Mouse (Mus musculus): ENCODE measurements around the gene Zfp358. TPM values are rescaled to one million over a fixed set of nuclear protein-coding genes. Genes with fewer than 3 reads are reported as not detected.

Gene Zfp358
- polyA plus RNA-seq, 1 experiment from 2014 or later: 41.8 TPM

GRCm38 (mm10) chr8:3468838-3469237 lies 24.1 kb upstream of the Zfp358 start:
- no peaks in the 10 kb centered on the region for H3K27me3 ChIP-seq (ENCODE audit: control insufficient read depth, insufficient read depth, low read depth, low read length)
- H3K9me3 ChIP-seq (ENCODE audit: control insufficient read depth, low read length): no peaks in the 10 kb centered on the region
- no peak for ATAC-seq (ENCODE audit: low read depth)
- H3K27ac ChIP-seq (ENCODE audit: low read length): no peak overlapping the region
- H3K4me3 ChIP-seq (ENCODE audit: low read length): no peak overlapping the region
- no peaks in the 10 kb centered on the region for H3K36me3 ChIP-seq (ENCODE audit: control insufficient read depth, insufficient read depth, low read length)
- 91% methylated on average over 1 of the region's 1 CpGs for WGBS
- no peak overlapping the region for H3K9ac ChIP-seq (ENCODE audit: low read length)
- no peak overlapping the region for H3K4me2 ChIP-seq (ENCODE audit: low read depth, low read length)
- H3K4me1 ChIP-seq (replicated peaks; ENCODE audit: control insufficient read depth, insufficient read depth, low read length): peaks cover 2% of the 10 kb centered on the region; the same call in 1 of the 2 replicates

GRCm38 (mm10) chr8:3470562-3470961 lies 22.4 kb upstream of the Zfp358 start, which contains the start of gene Tex45:
Gene Tex45 (plus strand): TSS chr8:3470862.
- no peak within 1 kb of the TSS for H3K27ac ChIP-seq (ENCODE audit: low read length)
- no peak for ATAC-seq (ENCODE audit: low read depth)
- H3K4me1 ChIP-seq (replicated peaks; ENCODE audit: control insufficient read depth, insufficient read depth, low read length): peaks cover 2% of the 10 kb centered on the region; the same call in 1 of the 2 replicates
- no peak within 1 kb of the TSS for H3K9ac ChIP-seq (ENCODE audit: low read length)
- H3K27me3 ChIP-seq (ENCODE audit: control insufficient read depth, insufficient read depth, low read depth, low read length): no peaks in the 10 kb centered on the region
- no peak within 1 kb of the TSS for H3K4me3 ChIP-seq (ENCODE audit: low read length)
- H3K36me3 ChIP-seq (ENCODE audit: control insufficient read depth, insufficient read depth, low read length): no peaks in the 10 kb centered on the region
- no peak within 1 kb of the TSS for H3K4me2 ChIP-seq (ENCODE audit: low read depth, low read length)
- H3K9me3 ChIP-seq (ENCODE audit: control insufficient read depth, low read length): no peaks in the 10 kb centered on the region

- Histone ChIP-seq H3K4me1 (replicated peaks; ENCODE audit: control insufficient read depth, insufficient read depth, low read length) (no peaks in the 10 kb centered on the region), H3K27ac (ENCODE audit: low read length) (no peak overlapping the region), H3K9ac (ENCODE audit: low read length) (no peak overlapping the region), H3K4me3 (ENCODE audit: low read length) (peak overlapping the region; percentile 28), H3K27me3 (ENCODE audit: control insufficient read depth, insufficient read depth, low read depth, low read length) (no peaks in the 10 kb centered on the region; the same call in 1 of the 2 replicates), H3K4me2 (ENCODE audit: low read depth, low read length) (peak overlapping the region; percentile 53), H3K36me3 (ENCODE audit: control insufficient read depth, insufficient read depth, low read length) (no peaks in the 10 kb centered on the region), H3K9me3 (ENCODE audit: control insufficient read depth, low read length) (no peaks in the 10 kb centered on the region)
- peak; percentile 36; the same call in 1 of the 2 replicates for ATAC-seq (ENCODE audit: low read depth)
- WGBS: 18% methylated on average over 37 of the region's 37 CpGs
Observed at GRCm38 (mm10) chr8:3475715-3476429, 17.1 kb upstream of the Zfp358 start.

GRCm38 (mm10) chr8:3480221-3480785 lies 12.6 kb upstream of the Zfp358 start:
- Histone ChIP-seq H3K4me2 (ENCODE audit: low read depth, low read length) (no peak overlapping the region), H3K27me3 (ENCODE audit: control insufficient read depth, insufficient read depth, low read depth, low read length) (no peaks in the 10 kb centered on the region; the same call in 1 of the 2 replicates), H3K36me3 (ENCODE audit: control insufficient read depth, insufficient read depth, low read length) (no peaks in the 10 kb centered on the region), H3K9me3 (ENCODE audit: control insufficient read depth, low read length) (no peaks in the 10 kb centered on the region), H3K4me1 (replicated peaks; ENCODE audit: control insufficient read depth, insufficient read depth, low read length) (no peaks in the 10 kb centered on the region), H3K27ac (ENCODE audit: low read length) (no peak overlapping the region), H3K4me3 (ENCODE audit: low read length) (no peak overlapping the region), H3K9ac (ENCODE audit: low read length) (no peak overlapping the region)
- WGBS: 60% methylated on average over 4 of the region's 4 CpGs
- ATAC-seq (ENCODE audit: low read depth): no peak

GRCm38 (mm10) chr8:3481605-3482004 lies 11.3 kb upstream of the Zfp358 start:
- ATAC-seq (ENCODE audit: low read depth): peak; percentile 39; the same call in 1 of the 2 replicates
- Histone ChIP-seq H3K9ac (ENCODE audit: low read length) (no peak overlapping the region), H3K9me3 (ENCODE audit: control insufficient read depth, low read length) (no peaks in the 10 kb centered on the region), H3K36me3 (ENCODE audit: control insufficient read depth, insufficient read depth, low read length) (no peaks in the 10 kb centered on the region), H3K4me3 (ENCODE audit: low read length) (no peak overlapping the region), H3K4me2 (ENCODE audit: low read depth, low read length) (no peak overlapping the region), H3K27me3 (ENCODE audit: control insufficient read depth, insufficient read depth, low read depth, low read length) (no peaks in the 10 kb centered on the region), H3K4me1 (replicated peaks; ENCODE audit: control insufficient read depth, insufficient read depth, low read length) (no peaks in the 10 kb centered on the region), H3K27ac (ENCODE audit: low read length) (no peak overlapping the region)
- 56% methylated on average over 5 of the region's 5 CpGs for WGBS

- ATAC-seq (ENCODE audit: low read depth): no peak
- 82% methylated on average over 22 of the region's 22 CpGs for WGBS
- no peak overlapping the region for H3K4me2 ChIP-seq (ENCODE audit: low read depth, low read length)
Observed at GRCm38 (mm10) chr8:3482240-3482740, 10.6 kb upstream of the Zfp358 start.

GRCm38 (mm10) chr8:3483546-3483945 lies 9.4 kb upstream of the Zfp358 start:
- no peaks in the 10 kb centered on the region for H3K27me3 ChIP-seq (ENCODE audit: control insufficient read depth, insufficient read depth, low read depth, low read length)
- no peak overlapping the region for H3K4me2 ChIP-seq (ENCODE audit: low read depth, low read length)
- H3K9ac ChIP-seq (ENCODE audit: low read length): no peak overlapping the region
- no peaks in the 10 kb centered on the region for H3K4me1 ChIP-seq (replicated peaks; ENCODE audit: control insufficient read depth, insufficient read depth, low read length)
- H3K9me3 ChIP-seq (ENCODE audit: control insufficient read depth, low read length): no peaks in the 10 kb centered on the region
- ATAC-seq (ENCODE audit: low read depth): no peak
- H3K4me3 ChIP-seq (ENCODE audit: low read length): no peak overlapping the region
- WGBS: 54% methylated on average over 7 of the region's 7 CpGs
- no peak overlapping the region for H3K27ac ChIP-seq (ENCODE audit: low read length)
- no peaks in the 10 kb centered on the region for H3K36me3 ChIP-seq (ENCODE audit: control insufficient read depth, insufficient read depth, low read length)

More at GRCm38 (mm10) chr8:3482240-3482740, 10.6 kb upstream of the Zfp358 start:
- Histone ChIP-seq H3K36me3 (ENCODE audit: control insufficient read depth, insufficient read depth, low read length) (no peaks in the 10 kb centered on the region), H3K27ac (ENCODE audit: low read length) (no peak overlapping the region), H3K4me1 (replicated peaks; ENCODE audit: control insufficient read depth, insufficient read depth, low read length) (no peaks in the 10 kb centered on the region), H3K4me3 (ENCODE audit: low read length) (no peak overlapping the region), H3K9ac (ENCODE audit: low read length) (no peak overlapping the region), H3K9me3 (ENCODE audit: control insufficient read depth, low read length) (no peaks in the 10 kb centered on the region), H3K27me3 (ENCODE audit: control insufficient read depth, insufficient read depth, low read depth, low read length) (no peaks in the 10 kb centered on the region)

GRCm38 (mm10) chr8:3485192-3485591 lies 7.7 kb upstream of the Zfp358 start:
- Histone ChIP-seq H3K9me3 (ENCODE audit: control insufficient read depth, low read length) (no peaks in the 10 kb centered on the region), H3K4me1 (replicated peaks; ENCODE audit: control insufficient read depth, insufficient read depth, low read length) (no peaks in the 10 kb centered on the region), H3K4me3 (ENCODE audit: low read length) (no peak overlapping the region), H3K4me2 (ENCODE audit: low read depth, low read length) (no peak overlapping the region), H3K9ac (ENCODE audit: low read length) (no peak overlapping the region), H3K36me3 (ENCODE audit: control insufficient read depth, insufficient read depth, low read length) (no peaks in the 10 kb centered on the region), H3K27ac (ENCODE audit: low read length) (no peak overlapping the region), H3K27me3 (ENCODE audit: control insufficient read depth, insufficient read depth, low read depth, low read length) (no peaks in the 10 kb centered on the region)
- ATAC-seq (ENCODE audit: low read depth): no peak
- WGBS: 26% methylated on average over 5 of the region's 5 CpGs

- ATAC-seq (ENCODE audit: low read depth): peak; percentile 15; the same call in 1 of the 2 replicates
- 17% methylated on average over 6 of the region's 6 CpGs for WGBS
- Histone ChIP-seq H3K9me3 (ENCODE audit: control insufficient read depth, low read length) (peaks cover 10% of the 10 kb centered on the region), H3K27ac (ENCODE audit: low read length) (peak overlapping the region; percentile 80), H3K4me2 (ENCODE audit: low read depth, low read length) (peak overlapping the region; percentile 82), H3K4me1 (replicated peaks; ENCODE audit: control insufficient read depth, insufficient read depth, low read length) (peaks cover 8% of the 10 kb centered on the region), H3K9ac (ENCODE audit: low read length) (peak overlapping the region; percentile 96), H3K36me3 (ENCODE audit: control insufficient read depth, insufficient read depth, low read length) (peaks cover 28% of the 10 kb centered on the region), H3K27me3 (ENCODE audit: control insufficient read depth, insufficient read depth, low read depth, low read length) (no peaks in the 10 kb centered on the region), H3K4me3 (ENCODE audit: low read length) (peak overlapping the region; percentile 80)
Observed at GRCm38 (mm10) chr8:3493845-3494208, 889 bp downstream of the Zfp358 start.
